Mouse (Mus musculus) heart, embryonic 14.5 days (tissue): ENCODE measurements at regions not wholly inside any gene's neighbourhood (a gene's known extent, or its start where the extent isn't known, plus 50 kb on each side); places are given as distances from the start of the nearest gene placed in this dataset.

Experiments used
- ATAC-seq: fragments of 200-750 bp; cut with Nextera tagmentation; 2 replicates; pipeline ENCODE4 v1.8.0; 2017; ENCODE audit warnings: low read depth, moderate TSS enrichment; ENCODE audit not compliant: insufficient number of reproducible peaks, insufficient read depth, low FRiP score
- H3K27ac ChIP-seq, 2 experiments: fragments of 200-500 bp in 1 of 2; fragments of 300-500 bp in 1 of 2; sonication (generic) in 1 of 2; replicated peaks in 1 of 2; 2 replicates each; pipeline ENCODE4 v1.5.1; 2012 to 2014; ENCODE audit warnings: low read depth in 2 of 2, low read length in 2 of 2, control low read depth in 1 of 2, mild to moderate bottlenecking in 1 of 2, mixed read lengths in 1 of 2; ENCODE audit not compliant: control insufficient read depth in 1 of 2, insufficient read depth in 1 of 2
- H3K27me3 ChIP-seq: fragments of 300-500 bp; sonication (generic); 2 replicates; pipeline ENCODE4 v1.6.1; 2014; ENCODE audit warnings: mild to moderate bottlenecking, low read length, control low read depth; ENCODE audit not compliant: control insufficient read depth, insufficient read depth
- H3K36me3 ChIP-seq: fragments of 300-500 bp; sonication (generic); 2 replicates; pipeline ENCODE4 v1.6.1; 2014; ENCODE audit warnings: mild to moderate bottlenecking, control low read depth, low read length, mixed read lengths; ENCODE audit not compliant: control insufficient read depth, insufficient read depth
- H3K4me1 ChIP-seq, 2 experiments: fragments of 200-500 bp in 1 of 2; fragments of 300-500 bp in 1 of 2; sonication (generic) in 1 of 2; 2 replicates each; pipeline ENCODE4 v1.6.1; 2012 to 2014; ENCODE audit warnings: low read length in 2 of 2, control low read depth in 1 of 2, mixed read lengths in 1 of 2; ENCODE audit not compliant: control insufficient read depth in 2 of 2, insufficient read depth in 2 of 2
- H3K4me2 ChIP-seq: fragments of 300-500 bp; sonication (generic); 2 replicates; pipeline ENCODE4 v1.6.1; 2014; ENCODE audit warnings: mild to moderate bottlenecking, low read length
- H3K4me3 ChIP-seq, 2 experiments: fragments of 200-500 bp in 1 of 2; fragments of 300-500 bp in 1 of 2; sonication (generic) in 1 of 2; 2 replicates each; pipeline ENCODE4 v1.5.1; 2012 to 2014; ENCODE audit warnings: low read length in 2 of 2, mild to moderate bottlenecking in 2 of 2, control low read depth in 1 of 2, low read depth in 1 of 2, moderate library complexity in 1 of 2; ENCODE audit not compliant: control insufficient read depth in 1 of 2, insufficient read depth in 1 of 2
- H3K9ac ChIP-seq: fragments of 300-500 bp; sonication (generic); 2 replicates; pipeline ENCODE4 v1.6.1; 2014; ENCODE audit warnings: mild to moderate bottlenecking, low read length
- H3K9me3 ChIP-seq: fragments of 300-500 bp; sonication (generic); 2 replicates; pipeline ENCODE4 v1.6.1; 2016; ENCODE audit warnings: low read length, control low read depth; ENCODE audit not compliant: control insufficient read depth
- WGBS: fragments of 180-500 bp; shearing (Covaris S2); extraction: QIAGEN DNeasy Blood & Tissue Kit; methylation state at CpG from one replicate; pipeline ENCODE4 v1.1.7; 2014; 5-methylcytosine and 5-hydroxymethylcytosine counted together

GRCm38 (mm10) chr1:76786871-76787270, 728.0 kb downstream of the Epha4 start:
- no peaks in the 10 kb centered on the region for H3K4me1 ChIP-seq
- no peak overlapping the region for H3K27ac ChIP-seq
- WGBS: 82% methylated on average over 2 of the region's 2 CpGs
- no peaks in the 10 kb centered on the region for H3K9me3 ChIP-seq
- ATAC-seq: no peak
- H3K27me3 ChIP-seq: no peaks in the 10 kb centered on the region
- H3K4me2 ChIP-seq: no peak overlapping the region
- no peak overlapping the region for H3K9ac ChIP-seq
- no peaks in the 10 kb centered on the region for H3K36me3 ChIP-seq
- no peak overlapping the region for H3K4me3 ChIP-seq

GRCm38 (mm10) chr1:76793438-76793837, 721.5 kb downstream of the Epha4 start:
- no peak for ATAC-seq
- H3K9me3 ChIP-seq: no peaks in the 10 kb centered on the region
- 87% methylated on average over 2 of the region's 2 CpGs for WGBS
- no peaks in the 10 kb centered on the region for H3K4me1 ChIP-seq
- no peak overlapping the region for H3K9ac ChIP-seq
- no peaks in the 10 kb centered on the region for H3K27me3 ChIP-seq
- no peaks in the 10 kb centered on the region for H3K36me3 ChIP-seq
- no peak overlapping the region for H3K4me2 ChIP-seq
- no peak overlapping the region for H3K27ac ChIP-seq
- H3K4me3 ChIP-seq: no peak overlapping the region

- H3K4me1 ChIP-seq: no peaks in the 10 kb centered on the region
- whole genome bisulfite sequencing: 81% methylated on average over 1 of the region's 1 CpGs
- no peak overlapping the region for H3K9ac ChIP-seq
- no peak overlapping the region for H3K4me2 ChIP-seq
- no peaks in the 10 kb centered on the region for H3K27me3 ChIP-seq
- no peaks in the 10 kb centered on the region for H3K9me3 ChIP-seq
- no peaks in the 10 kb centered on the region for H3K36me3 ChIP-seq
- ATAC-seq: no peak
- no peak overlapping the region for H3K4me3 ChIP-seq
- no peak overlapping the region for H3K27ac ChIP-seq
Measured at GRCm38 (mm10) chr1:76819906-76820305, 695.0 kb downstream of the Epha4 start.

- H3K4me3 ChIP-seq: no peak overlapping the region
- no peaks in the 10 kb centered on the region for H3K9me3 ChIP-seq
- H3K36me3 ChIP-seq: no peaks in the 10 kb centered on the region
- no peaks in the 10 kb centered on the region for H3K4me1 ChIP-seq
- WGBS: 55% methylated on average over 3 of the region's 3 CpGs
- no peak for ATAC-seq
- no peaks in the 10 kb centered on the region for H3K27me3 ChIP-seq
- H3K9ac ChIP-seq: no peak overlapping the region
- no peak overlapping the region for H3K4me2 ChIP-seq
- no peak overlapping the region for H3K27ac ChIP-seq
Measured at GRCm38 (mm10) chr1:76821610-76822009, 693.3 kb downstream of the Epha4 start.

- H3K27ac ChIP-seq: no peak overlapping the region
- no peak for ATAC-seq
- no peaks in the 10 kb centered on the region for H3K9me3 ChIP-seq
- no peaks in the 10 kb centered on the region for H3K4me1 ChIP-seq
- H3K4me2 ChIP-seq: no peak overlapping the region
- H3K4me3 ChIP-seq: no peak overlapping the region
- no peak overlapping the region for H3K9ac ChIP-seq
- WGBS: 66% methylated on average over 2 of the region's 2 CpGs
- no peaks in the 10 kb centered on the region for H3K27me3 ChIP-seq
- no peaks in the 10 kb centered on the region for H3K36me3 ChIP-seq
Measured at GRCm38 (mm10) chr1:76829690-76830089, 685.2 kb downstream of the Epha4 start.

GRCm38 (mm10) chr1:76832311-76832710, 682.6 kb downstream of the Epha4 start:
- no peak overlapping the region for H3K4me3 ChIP-seq
- 74% methylated on average over 2 of the region's 2 CpGs for WGBS
- H3K27ac ChIP-seq: no peak overlapping the region
- no peak overlapping the region for H3K9ac ChIP-seq
- no peaks in the 10 kb centered on the region for H3K27me3 ChIP-seq
- H3K36me3 ChIP-seq: no peaks in the 10 kb centered on the region
- no peaks in the 10 kb centered on the region for H3K9me3 ChIP-seq
- no peak for ATAC-seq
- H3K4me1 ChIP-seq: no peaks in the 10 kb centered on the region
- H3K4me2 ChIP-seq: no peak overlapping the region

GRCm38 (mm10) chr1:76835028-76835683, 679.7 kb downstream of the Epha4 start:
- Histone ChIP-seq H3K4me3 (no peak overlapping the region), H3K27ac (no peak overlapping the region), H3K9ac (no peak overlapping the region), H3K4me2 (no peak overlapping the region), H3K27me3 (no peaks in the 10 kb centered on the region), H3K36me3 (no peaks in the 10 kb centered on the region), H3K4me1 (no peaks in the 10 kb centered on the region), H3K9me3 (no peaks in the 10 kb centered on the region)
- WGBS: 72% methylated on average over 6 of the region's 6 CpGs
- ATAC-seq: no peak

- Histone ChIP-seq H3K36me3 (no peaks in the 10 kb centered on the region), H3K4me2 (no peak overlapping the region), H3K27ac (no peak overlapping the region), H3K4me1 (peaks cover 0 to 5% of the 10 kb centered on the region in 2 experiments; a peak in 1 of 4 replicates), H3K27me3 (no peaks in the 10 kb centered on the region), H3K9ac (no peak overlapping the region), H3K9me3 (no peaks in the 10 kb centered on the region), H3K4me3 (no peak overlapping the region)
- WGBS: 13% methylated on average over 3 of the region's 3 CpGs
- no peak for ATAC-seq
Measured at GRCm38 (mm10) chr1:76849346-76849745, 665.5 kb downstream of the Epha4 start.
